Mouse (Mus musculus): ENCODE measurements around the gene Fmnl2.
A peak's percentile ranks its signal among the peaks of the same experiment; 100 is the strongest.

Gene Fmnl2

GRCm38 (mm10) chr2:52987035-52987434 lies 129.4 kb downstream of the Fmnl2 start:
- DNase-seq (ENCODE audit: low spot score), result no peak

GRCm38 (mm10) chr2:52987637-52988295 lies 130.1 kb downstream of the Fmnl2 start:
- DNase-seq (ENCODE audit: low spot score), result no peak

GRCm38 (mm10) chr2:52989316-52989715 lies 131.7 kb downstream of the Fmnl2 start:
- no peak for DNase-seq (ENCODE audit: low spot score)

- no peak for DNase-seq (ENCODE audit: low spot score)
Measured at GRCm38 (mm10) chr2:52990874-52991687, 133.4 kb downstream of the Fmnl2 start.

GRCm38 (mm10) chr2:52991688-52992194 lies 134.1 kb downstream of the Fmnl2 start:
- no peak for DNase-seq (ENCODE audit: low spot score)

GRCm38 (mm10) chr2:52993241-52993640 lies 135.6 kb downstream of the Fmnl2 start:
- DNase-seq (ENCODE audit: low spot score), result no peak

GRCm38 (mm10) chr2:52994526-52994925 lies 136.9 kb downstream of the Fmnl2 start:
- DNase-seq (ENCODE audit: low spot score), result no peak

GRCm38 (mm10) chr2:52997955-52998750 lies 140.5 kb downstream of the Fmnl2 start:
- DNase-seq (ENCODE audit: low spot score), result no peak

GRCm38 (mm10) chr2:52999524-52999969 lies 141.9 kb downstream of the Fmnl2 start:
- DNase-seq (ENCODE audit: low spot score), result no peak

- no peak for DNase-seq (ENCODE audit: low spot score)
Measured at GRCm38 (mm10) chr2:53000446-53000845, 142.8 kb downstream of the Fmnl2 start.

GRCm38 (mm10) chr2:53006161-53006560 lies 148.5 kb downstream of the Fmnl2 start:
- no peak for DNase-seq (ENCODE audit: low spot score)

- DNase-seq (ENCODE audit: low spot score), result peak; percentile 73
Measured at GRCm38 (mm10) chr2:53007142-53007541, 149.5 kb downstream of the Fmnl2 start.

- DNase-seq (ENCODE audit: low spot score), result no peak
Measured at GRCm38 (mm10) chr2:53013051-53013450, 155.4 kb downstream of the Fmnl2 start.

GRCm38 (mm10) chr2:53014451-53014850 lies 156.8 kb downstream of the Fmnl2 start:
- DNase-seq (ENCODE audit: low spot score), result no peak

GRCm38 (mm10) chr2:53022982-53023381 lies 165.3 kb downstream of the Fmnl2 start:
- no peak for DNase-seq (ENCODE audit: low spot score)

- no peak for DNase-seq (ENCODE audit: low spot score)
Measured at GRCm38 (mm10) chr2:53026056-53026769, 168.6 kb downstream of the Fmnl2 start.

GRCm38 (mm10) chr2:53028868-53029267 lies 171.2 kb downstream of the Fmnl2 start:
- no peak for DNase-seq (ENCODE audit: low spot score)

GRCm38 (mm10) chr2:53029716-53030431 lies 172.2 kb downstream of the Fmnl2 start:
- DNase-seq (ENCODE audit: low spot score), result peak; percentile 69

GRCm38 (mm10) chr2:53030432-53030826 lies 172.8 kb downstream of the Fmnl2 start:
- no peak for DNase-seq (ENCODE audit: low spot score)

GRCm38 (mm10) chr2:53038253-53038652 lies 180.6 kb downstream of the Fmnl2 start:
- DNase-seq (ENCODE audit: low spot score), result no peak

- DNase-seq (ENCODE audit: low spot score), result no peak
Measured at GRCm38 (mm10) chr2:53038737-53039136, 181.1 kb downstream of the Fmnl2 start.

Measured in embryo, embryonic 10.5 days (tissue).